Mouse (Mus musculus) R1 (cell line): Measurements from ENCODE around the gene Abhd4.

Source experiments
- DNase-seq: peaks from one replicate; pipeline ENCODE4 v3.0.0-alpha.2; 2018; ENCODE audit warnings: low read depth, low spot score

The Abhd4 gene

DNA sequence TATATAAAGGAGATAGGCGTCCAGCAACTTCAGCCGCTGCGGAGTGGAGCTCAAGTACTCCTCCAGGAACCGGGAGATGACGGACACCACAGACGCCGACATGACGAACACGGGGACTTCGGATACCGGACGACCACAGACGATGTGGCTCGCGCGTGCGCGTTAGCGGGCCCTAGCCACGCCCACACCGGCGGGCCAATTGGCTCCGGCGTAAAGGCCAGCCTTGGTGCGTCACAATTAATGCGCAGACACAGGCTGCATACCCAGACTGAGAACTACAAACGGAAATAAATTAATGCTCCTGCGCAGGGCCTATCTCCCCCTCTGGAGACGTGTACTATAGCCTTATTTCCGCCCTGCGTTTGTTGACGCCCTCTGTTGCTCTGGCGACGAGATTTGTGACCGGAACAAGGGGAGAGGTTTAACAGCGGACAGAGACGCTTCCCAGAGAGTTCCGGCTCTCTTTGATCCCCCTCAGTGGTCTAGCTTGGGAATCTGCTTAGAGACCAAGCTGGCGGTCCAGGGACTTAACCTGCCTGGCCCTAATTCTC lies at the start of gene Abhd4, which contains the start of gene Dad1:
TSS of gene Abhd4 (plus strand) at position 448 of the 551 bp plus-strand sequence.
TSS of gene Dad1 (minus strand) at position 364 of the 551 bp plus-strand sequence.
- DNase-seq: peak; percentile 99

DNA sequence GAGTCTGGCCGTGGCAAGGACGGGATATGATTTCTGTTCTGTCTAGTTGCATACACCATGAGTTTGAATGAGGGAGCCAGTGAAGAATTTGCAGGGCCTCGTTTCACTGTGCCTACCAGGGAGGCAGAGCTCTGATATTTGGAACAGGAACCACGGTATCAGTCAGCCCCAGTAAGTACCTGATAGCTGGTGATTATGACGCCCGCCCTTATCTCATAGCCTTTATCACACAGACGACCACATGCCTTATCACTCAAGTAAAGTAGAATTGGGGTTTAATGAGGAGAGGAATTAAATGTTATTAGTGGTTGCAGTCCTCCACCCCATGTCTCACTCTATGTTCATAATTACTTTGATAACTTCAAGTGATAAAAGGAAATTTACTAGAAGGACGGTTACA lies 49.7 kb upstream of the Abhd4 start:
- no peak for DNase-seq

DNA sequence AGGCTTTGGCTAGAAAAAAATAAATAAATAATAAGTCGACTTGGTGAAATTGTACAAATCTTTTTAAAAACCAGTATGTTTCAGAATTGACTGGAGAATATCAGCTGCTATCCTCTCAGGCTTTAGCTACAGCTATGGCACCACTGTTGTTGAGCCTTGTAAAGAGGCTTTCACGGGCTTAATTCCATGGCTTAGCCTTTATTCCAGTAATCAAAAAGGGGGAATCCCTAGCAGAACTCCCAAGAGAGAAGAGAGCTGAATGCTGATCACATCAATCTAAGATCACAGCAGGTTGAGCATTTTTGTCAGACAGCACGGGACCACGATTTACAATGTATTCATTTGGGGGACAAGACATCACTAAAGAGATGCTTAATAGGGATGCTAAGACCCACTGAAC lies 49.2 kb upstream of the Abhd4 start:
- no peak for DNase-seq

DNA sequence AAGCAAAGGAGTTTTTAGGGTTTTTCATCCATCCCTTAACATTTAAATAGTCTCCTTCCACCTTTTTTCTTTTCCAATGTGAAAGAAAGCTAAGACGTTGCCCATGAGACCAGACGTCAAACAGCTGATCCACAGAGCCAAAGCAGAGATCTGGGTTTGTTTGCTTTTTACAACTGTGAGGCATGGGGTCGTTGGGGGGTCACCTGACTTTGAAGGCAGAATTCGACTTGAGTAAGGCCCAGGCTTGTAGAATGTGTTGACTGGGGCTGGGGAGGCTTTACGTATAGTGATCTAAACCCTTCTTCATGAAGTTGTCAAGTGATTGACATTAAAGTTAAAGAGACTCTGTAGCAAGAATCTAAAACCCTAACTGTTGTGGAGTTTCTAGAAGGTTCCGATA lies 48.1 kb upstream of the Abhd4 start:
- DNase-seq: no peak

DNA sequence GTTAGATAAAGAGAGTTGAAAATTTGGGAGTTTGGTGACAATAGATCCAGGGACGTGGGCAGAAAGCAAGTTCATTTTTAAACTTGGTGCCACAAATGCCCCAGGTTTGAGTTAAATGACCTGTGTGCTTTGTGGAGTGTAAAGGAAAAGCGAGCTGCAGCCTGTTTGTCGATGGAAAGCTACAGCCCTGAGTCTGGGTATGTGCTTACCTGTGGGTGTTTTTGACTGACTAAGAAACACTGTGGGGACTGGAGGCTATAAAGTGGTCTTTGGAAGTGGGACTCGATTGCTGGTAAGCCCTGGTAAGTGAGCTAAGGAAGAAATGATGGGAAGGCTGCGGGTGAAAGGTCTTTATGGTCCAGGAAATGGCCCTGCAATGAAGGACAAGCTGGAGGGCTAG lies 47.7 kb upstream of the Abhd4 start:
- DNase-seq: no peak

DNA sequence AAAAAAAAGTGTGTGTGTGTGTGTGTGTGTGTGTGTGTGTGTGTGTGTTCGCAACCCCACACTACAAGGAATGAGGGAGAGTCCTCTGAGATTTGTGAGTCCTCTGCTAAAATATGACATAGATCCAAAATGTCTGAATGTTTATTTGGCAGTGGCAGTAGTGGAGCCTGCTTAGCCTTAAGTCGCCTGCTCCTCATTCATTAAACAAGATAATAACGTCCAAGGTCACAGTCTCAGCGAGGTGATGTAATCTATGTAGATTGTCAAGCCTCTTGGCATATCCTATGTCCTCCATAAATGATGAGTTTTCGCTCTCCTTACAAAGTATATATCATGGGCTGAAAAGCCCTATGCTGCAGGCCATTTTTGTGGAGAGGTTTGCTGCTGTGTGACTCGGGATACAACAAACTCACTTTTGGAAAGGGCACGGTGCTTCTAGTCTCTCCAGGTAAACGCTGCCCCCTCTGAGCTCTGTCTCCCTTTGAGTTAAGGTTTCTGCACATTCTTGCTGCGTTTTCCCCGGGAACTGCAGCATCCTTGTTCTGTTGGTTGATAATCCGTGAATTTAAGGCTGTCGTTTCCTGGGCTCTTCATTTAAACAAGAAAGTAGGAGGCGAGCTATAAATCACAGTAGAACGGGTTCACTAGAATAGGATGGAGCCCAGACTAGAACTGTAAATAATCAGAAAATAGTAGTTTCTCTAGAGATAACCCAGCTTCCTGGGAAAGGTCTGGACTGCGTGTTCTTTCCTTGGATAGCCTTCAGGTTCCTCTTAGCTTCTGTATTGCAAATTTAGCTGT lies 47.0 kb upstream of the Abhd4 start:
- DNase-seq: no peak

DNA sequence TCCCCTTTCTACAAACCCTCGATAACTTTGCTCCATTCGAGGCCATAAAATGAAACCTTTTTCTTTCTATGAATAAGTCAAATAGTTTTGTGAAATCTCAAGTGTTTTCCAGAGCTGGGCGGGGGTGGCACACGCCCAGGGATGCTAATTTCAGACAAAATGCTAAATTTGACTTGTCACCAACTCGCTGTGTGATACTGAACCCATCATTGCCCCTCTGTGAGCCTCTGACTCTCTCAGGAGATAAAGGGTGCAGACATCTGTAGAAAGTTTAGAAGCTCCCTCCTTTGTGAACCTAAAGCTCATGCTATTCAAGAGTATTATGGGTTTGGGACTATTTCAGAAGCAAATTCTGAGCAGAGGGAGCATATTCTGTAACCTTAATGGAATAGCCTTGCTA lies 46.1 kb upstream of the Abhd4 start:
- no peak for DNase-seq

DNA sequence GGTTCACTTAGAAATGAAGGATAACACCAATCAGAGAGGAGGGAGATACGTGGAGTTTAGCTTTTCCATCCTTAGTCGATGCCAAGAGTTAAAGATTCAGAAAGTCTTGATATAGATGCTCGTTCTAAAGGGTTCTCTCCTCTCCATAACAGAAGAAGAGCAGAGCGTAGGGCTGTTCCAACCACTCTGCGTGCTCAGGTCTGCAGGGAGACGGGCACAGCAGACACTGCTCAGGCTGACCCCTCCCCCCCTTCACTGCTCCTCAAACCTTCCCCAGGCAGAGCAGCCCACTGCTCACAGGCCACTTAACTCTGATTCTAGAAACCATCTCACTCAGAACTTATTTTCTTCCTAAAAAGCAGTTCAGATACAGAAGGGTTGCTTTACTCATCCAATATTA lies 45.2 kb upstream of the Abhd4 start:
- DNase-seq: no peak

DNA sequence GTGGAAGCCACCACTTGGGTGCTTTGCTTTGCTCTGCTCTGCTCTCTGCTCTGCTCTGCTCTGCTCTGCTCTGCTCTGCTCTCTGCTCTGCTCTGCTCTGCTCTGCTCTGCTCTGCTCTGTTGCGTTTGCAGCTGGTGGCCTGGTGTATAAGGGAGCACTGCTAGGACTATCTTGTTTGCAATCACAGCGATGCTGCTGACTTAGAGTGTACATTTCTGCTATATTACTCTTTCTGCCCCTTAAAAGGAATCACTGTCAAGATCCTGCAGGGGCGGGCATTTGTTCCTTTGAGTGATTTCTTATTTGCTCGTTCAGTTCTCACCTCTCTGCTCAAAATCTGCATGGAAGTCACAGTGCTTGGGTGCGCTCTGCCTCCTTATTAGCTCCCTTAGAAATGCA lies 44.1 kb upstream of the Abhd4 start:
- DNase-seq: no peak

DNA sequence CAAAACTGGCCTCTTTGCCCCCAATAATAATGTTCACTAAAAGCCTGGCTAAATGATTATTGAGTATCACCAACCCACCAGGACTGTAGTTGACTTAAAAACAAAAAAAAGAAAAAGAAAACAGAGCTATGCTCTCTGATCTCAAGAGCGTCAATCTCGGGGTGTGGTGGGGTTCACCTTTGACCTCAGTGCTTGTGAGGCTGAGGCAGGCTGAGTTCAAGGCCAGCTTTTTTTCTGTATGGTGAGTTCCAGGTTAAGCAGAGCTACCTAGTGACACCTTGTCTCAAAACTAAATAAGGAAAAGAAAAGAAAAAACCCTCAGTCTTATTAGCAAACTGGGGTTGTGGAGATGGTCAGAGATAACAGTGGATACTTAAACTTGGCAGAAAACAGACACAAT lies 43.6 kb upstream of the Abhd4 start:
- no peak for DNase-seq

DNA sequence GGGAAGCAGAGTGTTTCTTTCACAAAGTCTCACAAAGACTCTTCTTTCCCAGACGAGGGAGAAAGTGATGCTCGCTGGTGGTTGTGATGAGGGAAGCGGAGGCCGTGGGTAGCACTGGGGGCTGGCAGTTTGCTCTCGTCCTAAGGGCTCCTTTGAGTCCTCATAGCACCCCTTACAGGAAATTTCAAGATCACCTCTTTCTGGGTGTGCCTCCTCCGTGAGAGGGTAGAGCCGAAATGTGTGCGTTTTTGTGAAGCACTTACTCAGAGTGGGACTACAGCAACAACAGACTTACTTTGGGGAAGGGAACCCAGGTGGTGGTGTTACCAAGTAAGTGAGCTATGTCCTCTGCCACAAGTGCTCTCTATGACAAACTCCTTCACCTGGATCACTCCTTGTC lies 42.8 kb upstream of the Abhd4 start:
- no peak for DNase-seq

DNA sequence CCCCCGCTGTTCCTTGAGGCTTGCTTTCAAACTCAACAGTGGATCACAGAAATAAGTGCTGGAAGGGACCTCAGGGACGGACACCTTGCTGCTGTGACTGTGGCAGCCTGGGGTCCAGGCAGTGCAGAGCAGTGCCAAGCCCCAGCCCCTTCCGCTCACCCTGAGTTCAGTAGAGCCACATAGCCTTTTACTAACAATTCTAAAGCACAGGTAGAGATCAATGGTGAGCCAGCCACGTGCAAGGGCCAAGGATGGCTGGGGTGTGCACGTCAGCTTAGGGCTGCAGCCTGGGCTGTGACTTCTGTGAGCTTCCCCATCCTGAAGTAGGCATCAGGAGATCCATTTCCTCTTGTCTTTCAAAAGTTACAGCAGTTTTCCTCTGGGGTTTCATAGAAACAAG lies 42.2 kb upstream of the Abhd4 start:
- DNase-seq: no peak

DNA sequence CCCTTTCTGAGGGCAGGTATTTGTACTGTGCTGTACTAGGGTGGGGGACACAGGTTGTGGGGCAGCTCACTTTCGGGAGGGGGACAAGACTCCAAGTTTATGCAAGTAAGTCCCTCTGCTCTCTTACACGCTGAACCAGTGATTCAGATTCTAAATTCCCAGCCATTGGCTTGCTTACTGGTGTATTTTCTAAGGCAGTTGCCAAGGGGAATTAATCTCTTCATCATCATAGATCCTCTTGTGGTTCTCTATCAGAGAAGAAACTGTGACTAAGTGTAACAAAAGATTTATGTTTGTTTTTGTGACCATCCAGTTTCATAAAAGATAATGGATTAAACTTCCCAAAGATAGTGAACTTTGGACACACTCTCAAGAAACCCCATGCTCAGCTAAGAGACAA lies 40.3 kb upstream of the Abhd4 start:
- no peak for DNase-seq

DNA sequence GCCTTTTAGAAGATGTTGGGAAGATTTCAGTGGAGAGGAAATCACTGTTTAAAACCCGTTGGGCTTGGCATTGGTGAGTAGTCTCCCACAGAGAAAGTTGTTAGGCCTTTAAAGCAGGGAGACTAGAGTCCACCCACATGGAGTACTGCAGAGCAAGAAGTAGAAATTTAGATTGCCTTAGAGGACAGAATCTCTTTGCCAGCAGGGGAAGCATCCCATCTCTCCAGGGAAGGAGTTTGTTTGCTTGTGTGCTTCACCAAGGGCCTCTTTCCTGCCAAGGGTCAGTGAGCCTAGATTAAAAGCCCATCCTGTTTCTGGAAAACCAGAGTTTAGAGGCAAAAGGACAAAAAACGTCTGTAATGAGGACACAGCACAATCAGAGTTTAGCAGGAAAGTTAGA lies 39.5 kb upstream of the Abhd4 start:
- DNase-seq: no peak

DNA sequence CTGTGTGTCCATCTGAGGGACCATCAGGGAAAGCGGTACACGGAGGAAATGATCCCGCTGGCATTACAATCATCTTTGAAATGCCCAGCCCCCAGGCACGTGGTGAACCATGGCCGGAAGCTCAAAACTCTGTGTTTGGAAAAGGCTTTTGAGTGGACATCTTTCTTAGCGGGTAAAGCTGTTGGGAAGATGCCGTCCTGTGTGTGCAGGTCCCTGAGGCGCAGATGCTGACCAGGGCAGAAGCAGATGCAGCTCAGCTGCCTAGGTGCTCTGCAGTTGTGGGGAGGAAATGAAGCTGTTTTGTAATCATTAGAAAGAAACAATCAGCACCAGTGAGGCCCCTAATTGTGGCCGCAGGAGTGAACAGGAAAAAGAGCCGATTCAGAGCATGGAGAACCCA lies 39.1 kb upstream of the Abhd4 start:
- DNase-seq: no peak

DNA sequence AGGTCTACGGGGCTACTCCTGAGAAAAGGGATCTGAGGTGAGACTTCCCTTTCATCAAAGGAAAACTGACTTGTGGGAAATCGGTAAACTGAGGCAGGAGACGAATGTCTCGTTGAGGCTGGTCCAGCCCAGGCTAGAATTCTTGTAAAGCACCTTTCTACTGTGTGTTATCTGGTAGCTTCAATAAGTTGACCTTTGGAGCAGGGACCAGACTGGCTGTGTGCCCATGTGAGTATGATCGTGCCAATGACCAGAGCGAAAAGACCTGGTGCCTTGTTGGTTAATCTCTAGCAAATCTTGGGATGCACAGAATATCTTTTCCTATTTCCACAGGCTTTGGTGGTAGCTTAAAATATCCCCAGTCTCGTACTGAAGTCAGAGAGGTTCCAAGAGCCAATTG lies 37.9 kb upstream of the Abhd4 start:
- no peak for DNase-seq

DNA sequence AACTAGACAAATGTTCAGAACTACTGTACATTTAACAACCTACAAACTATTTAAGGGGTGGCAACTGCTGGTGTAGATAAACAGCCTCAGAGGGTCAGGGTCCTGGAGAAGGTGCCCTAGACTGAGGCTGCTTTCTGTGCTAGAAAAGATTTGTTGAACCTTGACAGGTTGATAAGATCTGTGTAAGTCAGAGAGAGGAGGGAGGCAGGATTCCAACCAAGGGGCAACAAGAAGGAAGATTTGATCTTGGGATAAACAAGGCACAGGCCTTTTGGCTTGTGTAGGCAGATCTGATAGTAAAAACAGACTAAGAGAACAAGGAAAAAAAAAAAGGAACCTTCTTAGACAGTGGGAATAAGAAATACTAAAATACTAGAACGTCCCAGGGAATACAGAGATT lies 35.8 kb upstream of the Abhd4 start:
- no peak for DNase-seq

DNA sequence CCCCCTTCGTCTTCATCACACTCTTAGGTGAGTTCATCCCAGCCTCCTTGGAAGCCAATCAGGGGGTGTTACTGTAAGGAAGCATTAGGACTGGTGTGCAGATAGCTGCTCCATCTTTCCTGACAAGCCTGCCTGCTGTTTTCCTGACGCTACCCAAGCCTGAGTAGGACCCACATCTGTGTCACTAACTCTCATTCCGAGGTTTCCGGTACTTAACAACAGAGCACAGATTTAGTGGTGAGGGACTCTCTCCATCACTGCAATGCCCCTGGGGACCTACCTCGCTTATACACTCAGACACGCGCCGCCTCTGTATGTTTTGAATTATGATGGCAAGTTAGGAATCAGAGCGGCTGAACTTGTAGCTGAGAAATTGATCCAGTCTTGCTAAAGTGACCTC lies 35.3 kb upstream of the Abhd4 start:
- no peak for DNase-seq

DNA sequence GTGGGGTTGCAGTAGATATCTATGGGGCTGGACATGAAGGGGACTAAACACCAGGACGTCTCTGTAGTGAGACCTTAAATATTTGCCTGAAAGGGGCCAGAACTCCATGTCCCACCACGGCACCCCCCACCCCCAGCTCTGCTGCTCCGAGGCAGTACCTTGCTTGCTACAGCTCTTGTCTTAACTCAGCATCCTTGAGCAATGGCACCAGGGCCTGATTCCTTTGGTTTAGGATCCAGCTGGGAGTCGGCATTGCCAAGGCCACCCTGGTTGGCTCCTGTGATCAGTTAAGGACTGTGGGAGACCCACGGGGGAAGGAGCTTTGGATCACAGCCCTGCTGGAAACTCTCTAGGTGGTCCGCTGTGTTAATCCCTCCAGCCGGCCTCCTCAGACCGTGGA lies 34.7 kb upstream of the Abhd4 start:
- DNase-seq: no peak

DNA sequence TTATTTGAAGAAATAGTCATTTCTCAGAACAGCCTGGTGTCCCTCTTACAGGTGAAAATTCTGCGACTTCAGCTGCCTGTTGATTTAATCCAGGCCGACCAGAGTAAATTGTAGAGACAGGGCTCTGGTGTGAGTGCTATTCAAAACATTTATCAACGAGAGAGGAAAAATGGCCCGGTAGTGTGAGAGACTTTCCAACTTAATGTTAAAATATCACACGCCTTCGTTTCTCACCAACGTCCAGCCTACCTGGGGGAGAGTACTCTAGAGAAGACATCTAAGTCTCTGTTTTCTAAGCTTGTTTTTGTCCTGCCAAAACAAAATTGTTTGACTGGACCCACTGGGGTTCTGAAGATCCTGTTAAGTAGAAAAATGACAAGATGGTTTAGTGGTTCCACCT lies 34.1 kb upstream of the Abhd4 start:
- no peak for DNase-seq

DNA sequence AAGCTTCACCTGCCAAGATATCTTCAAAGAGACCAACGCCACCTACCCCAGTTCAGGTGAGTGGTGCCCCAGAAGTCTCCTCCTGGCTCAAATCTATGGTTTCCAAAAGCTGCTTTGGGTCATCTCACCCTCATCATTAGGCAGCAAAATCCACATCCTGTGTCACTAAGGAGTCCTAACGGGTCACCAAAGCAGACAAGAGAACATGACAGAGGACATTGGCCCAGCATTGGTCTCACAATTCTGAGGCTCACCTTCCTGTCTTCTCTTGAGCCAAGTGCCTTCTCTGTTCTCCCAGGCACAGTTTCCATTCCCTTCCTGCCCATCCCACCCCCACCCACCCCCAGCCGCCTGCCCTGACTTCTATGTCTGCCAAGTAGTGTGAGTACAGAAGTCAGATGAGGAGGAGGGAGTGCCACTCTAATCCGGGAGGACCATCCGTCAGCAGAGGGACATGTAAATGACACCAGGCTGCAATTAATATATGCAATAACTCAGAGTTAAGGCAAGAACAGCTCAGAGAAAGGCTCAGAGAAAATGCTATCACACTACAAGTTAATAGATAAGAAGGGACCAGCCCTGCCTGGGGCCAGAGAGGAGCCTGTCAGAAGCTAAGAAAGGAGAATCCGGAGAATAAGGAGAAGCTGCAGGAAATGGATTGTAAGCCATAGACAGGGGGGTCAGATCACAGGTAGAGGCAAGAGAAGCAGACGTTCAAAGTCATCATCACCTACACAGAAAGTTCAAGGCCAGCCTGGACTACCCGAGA lies 33.1 kb upstream of the Abhd4 start:
- no peak for DNase-seq

DNA sequence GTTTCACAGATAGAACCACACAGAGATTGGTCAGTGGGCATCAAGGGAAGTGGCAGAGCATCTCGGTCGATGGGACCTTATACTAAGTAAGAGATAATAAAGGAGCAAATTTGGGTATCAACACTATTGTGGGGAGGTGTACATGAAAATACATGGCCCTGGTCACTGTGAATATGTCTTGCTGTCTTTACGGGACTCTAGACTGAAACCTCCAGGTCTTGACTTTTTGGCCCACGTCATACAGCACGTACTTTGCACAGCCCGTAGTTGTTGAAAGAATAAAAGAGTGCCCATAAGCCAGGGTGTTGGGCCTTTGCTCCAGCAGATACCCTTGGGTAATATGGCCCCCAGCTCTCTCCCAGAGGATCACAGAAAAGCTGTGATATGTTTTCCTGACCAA lies 32.3 kb upstream of the Abhd4 start:
- no peak for DNase-seq

DNA sequence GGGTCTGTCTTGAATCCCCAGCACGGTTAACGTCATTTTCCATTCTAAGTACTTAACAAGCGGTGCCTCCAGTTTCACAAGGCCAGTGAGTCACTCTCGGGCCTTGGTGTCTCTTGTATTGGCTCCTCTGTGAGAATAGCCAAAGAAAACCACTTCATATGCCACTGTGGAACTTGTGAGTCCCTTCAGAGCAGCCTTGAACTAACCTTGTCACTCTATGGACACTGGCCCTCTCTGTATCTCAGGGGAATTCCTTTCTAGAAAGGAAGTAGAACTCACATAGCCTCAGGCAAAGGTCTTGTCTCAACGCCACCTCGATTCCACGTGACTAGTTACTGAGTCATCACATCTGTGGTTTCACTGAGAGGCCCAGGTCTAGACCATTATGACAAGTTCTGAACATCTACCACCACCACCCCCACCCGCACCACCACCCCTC lies 31.7 kb upstream of the Abhd4 start:
- DNase-seq: peak; percentile 45
